Mouse (Mus musculus) cerebellum, postnatal 4 days (tissue): Measurements from ENCODE around the gene Srgap2.
A peak's percentile ranks its signal among the peaks of the same experiment; 100 is the strongest.

Experiments used
- DNase-seq, 2 experiments: peaks; one replicate each; pipeline ENCODE4 v3.0.0; 2022; ENCODE audit warnings: low spot score in 2 of 2, mixed read lengths in 1 of 2

The Srgap2 gene

GRCm38 (mm10) chr1:131246433-131247395, 280.4 kb downstream of the Srgap2 start:
- peak in 1 of 2 experiments; percentile 54 for DNase-seq

GRCm38 (mm10) chr1:131245926-131246325, 281.2 kb downstream of the Srgap2 start:
- peak in 1 of 2 experiments; percentile 62 for DNase-seq

GRCm38 (mm10) chr1:131245089-131245856, 281.9 kb downstream of the Srgap2 start, which contains the start of gene Rassf5:
Rassf5 (minus strand) TSS chr1:131245258.
- DNase-seq: peak; percentile 54 to 75

- peak in 1 of 2 experiments; percentile 28 for DNase-seq
These were observed 282.5 kb downstream of the Srgap2 start for GRCm38 (mm10) chr1:131244536-131245088.

GRCm38 (mm10) chr1:131242956-131243355, 284.2 kb downstream of the Srgap2 start:
- DNase-seq: no peak

- DNase-seq: no peak
These were observed 287.5 kb downstream of the Srgap2 start for GRCm38 (mm10) chr1:131239576-131240193.

GRCm38 (mm10) chr1:131238931-131239381, 288.2 kb downstream of the Srgap2 start:
- no peak for DNase-seq

- no peak for DNase-seq
These were observed 291.1 kb downstream of the Srgap2 start for GRCm38 (mm10) chr1:131236077-131236476.
